Mouse (Mus musculus) spleen, embryonic (tissue): ENCODE results near the gene Hist4h4.
"Not testable (repeated sequence)": the region's sequence is repeated elsewhere in the genome, so short reads cannot be mapped to it uniquely, and the experiment has no call there.

ENCODE experiments used
- CTCF ChIA-PET: fragments of 350-600 bp; sonication (Branson Sonifier 250); formaldehyde crosslinking; loops from one replicate; lab custom pipeline; 2022; lab: Charles Lee

Gene Hist4h4

DNA sequence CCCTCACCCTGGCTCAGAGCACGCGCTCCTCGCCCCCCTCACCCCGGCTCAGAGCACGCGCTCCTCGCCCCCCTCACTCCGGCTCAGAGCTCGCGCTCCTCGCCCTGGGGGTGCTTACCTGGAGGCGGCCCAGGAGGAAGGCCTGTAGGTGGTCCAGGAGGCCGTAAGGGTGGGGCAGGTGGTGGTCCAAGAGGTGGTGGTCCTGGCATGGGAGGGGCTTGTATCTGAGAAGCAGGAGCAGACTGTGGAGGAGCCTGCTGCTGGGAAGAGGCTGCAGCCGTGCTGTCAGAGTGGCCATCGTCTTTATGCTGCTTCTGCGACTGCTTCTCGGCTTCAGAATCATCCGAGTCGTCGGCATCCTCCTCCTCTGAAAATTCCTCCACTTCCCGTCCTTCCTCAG lies 12.6 kb upstream of the Hist4h4 start:
- CTCF ChIA-PET: no interaction called here

DNA sequence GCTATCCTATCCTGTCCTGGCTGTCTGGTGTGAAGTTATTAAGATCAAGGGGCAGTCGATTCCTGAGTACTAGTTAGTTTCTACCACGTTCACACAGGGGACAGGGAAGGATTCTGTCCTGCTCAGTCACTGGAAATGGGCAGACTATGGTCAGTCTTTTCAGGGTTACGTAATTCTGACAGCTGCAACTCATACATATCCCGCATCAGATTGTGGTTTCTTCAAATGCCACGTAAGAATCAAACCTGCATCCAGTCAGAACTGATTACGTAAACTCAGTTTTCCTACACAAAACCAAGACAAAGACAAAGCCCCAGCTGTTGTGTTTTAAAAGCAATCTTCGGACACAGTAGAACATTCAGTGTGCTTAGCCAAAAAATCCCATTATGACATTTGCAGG lies 11.2 kb upstream of the Hist4h4 start:
- CTCF ChIA-PET: no interaction called here

DNA sequence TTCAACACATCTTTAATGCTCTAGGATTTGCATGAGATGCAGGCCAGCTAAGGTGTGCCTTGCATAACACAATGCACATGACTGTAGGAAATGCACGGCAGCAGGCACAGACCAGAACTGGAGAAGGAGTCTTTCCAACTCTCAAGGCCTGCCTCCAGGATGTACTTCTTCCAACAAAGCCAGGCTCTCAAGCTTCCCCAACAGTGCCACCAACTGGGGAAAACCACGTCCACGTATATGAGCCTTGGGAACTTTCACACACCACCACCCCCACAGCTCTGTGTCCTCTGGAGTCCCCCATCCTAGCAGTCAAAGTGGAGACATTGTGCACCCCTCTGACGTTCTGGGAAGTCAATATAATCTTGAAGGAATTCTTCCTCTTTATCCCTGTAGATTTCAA lies 8.9 kb upstream of the Hist4h4 start:
- CTCF ChIA-PET: no interaction called here

DNA sequence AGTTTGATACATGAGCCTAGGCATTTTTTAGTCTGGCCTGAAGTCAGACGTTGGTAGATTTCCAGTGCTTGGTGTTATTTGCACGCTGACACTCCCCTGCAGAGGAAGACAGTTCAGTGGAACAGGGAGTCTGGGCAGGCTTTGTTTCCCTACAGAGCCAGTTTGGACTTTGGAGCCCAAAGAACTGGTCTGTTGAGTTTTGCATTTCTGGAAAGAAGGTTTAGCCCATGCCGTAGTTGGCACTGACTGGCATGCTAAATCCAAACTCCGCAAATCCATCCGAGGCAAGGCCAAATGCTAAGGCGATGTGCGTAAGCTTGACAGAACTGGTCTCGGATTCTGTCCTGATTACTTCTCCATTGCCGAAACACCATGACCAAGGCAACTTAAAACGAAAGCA lies 7.0 kb upstream of the Hist4h4 start:
- CTCF ChIA-PET: interaction anchor here (0.7 kb wide), 1 partner anchor 9 kb away, joined by 3 read pairs; no protein-coding TSS in a partner anchor

DNA sequence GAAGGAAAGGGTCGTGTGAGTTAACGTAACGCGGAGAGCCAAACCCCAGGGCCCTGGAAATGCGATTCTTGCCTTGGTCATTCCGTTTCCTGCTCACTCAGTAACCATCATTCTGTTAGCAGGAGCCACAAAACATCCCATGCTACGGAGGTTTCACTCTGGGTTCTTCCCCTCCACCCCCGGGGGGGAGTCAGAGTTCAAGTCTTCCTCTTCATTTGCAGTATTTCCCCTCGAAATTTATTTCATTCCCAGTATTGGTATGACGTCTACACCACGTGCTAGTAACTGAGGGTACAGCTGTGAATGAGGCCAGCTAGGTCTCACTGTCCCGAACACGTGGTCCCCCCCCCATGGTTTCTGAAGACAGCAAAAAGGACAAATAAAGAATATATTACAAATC lies 5.5 kb upstream of the Hist4h4 start:
- CTCF ChIA-PET: no interaction called here

DNA sequence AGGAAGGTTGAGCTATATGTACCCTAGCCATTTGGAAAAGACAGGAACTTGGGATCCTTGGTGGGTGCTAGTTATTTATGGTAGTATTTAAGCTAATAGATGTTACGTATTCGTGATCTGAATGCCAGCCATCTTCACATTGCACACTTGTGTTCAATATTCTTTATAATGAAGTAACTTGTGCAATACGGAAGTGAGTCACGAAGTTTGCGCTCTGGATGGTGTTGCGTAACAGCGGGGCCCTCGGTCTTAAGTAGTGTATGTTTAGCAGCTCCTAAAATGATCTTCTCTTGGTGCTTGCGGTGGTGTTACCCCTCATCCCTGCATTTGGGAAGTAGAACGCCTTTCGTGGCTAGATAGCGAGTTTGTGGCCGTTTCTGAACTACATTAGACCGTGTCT lies 4.9 kb upstream of the Hist4h4 start:
- CTCF ChIA-PET: interaction anchor here (0.6 to 1.4 kb wide), 3 partner anchors 11 to 135 kb away, joined by 3 to 5 read pairs (median 3); no protein-coding TSS in a partner anchor

DNA sequence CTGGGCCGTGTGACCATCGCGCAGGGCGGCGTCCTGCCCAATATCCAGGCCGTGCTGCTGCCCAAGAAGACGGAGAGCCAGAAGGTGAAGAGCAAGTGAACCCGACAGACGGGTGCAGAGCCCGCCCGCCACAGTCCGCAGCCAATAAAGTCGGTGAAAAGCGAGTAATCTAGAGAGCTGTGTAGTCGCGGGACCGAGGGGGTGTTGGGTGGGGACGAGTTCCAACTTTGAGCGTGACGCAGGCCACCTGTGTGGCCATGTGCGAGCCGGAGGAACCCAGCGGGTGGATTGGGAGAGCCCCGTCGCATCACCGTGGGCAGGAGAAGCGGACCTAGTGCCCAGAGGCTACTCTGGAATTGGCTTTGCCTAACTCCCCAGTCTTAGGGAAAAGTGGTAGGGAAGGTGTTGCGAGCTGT lies 4.4 kb upstream of the Hist4h4 start:
- CTCF ChIA-PET: interaction anchor here (0.6 to 1.4 kb wide), 3 partner anchors 12 to 135 kb away, joined by 3 to 5 read pairs (median 3); no protein-coding TSS in a partner anchor

DNA sequence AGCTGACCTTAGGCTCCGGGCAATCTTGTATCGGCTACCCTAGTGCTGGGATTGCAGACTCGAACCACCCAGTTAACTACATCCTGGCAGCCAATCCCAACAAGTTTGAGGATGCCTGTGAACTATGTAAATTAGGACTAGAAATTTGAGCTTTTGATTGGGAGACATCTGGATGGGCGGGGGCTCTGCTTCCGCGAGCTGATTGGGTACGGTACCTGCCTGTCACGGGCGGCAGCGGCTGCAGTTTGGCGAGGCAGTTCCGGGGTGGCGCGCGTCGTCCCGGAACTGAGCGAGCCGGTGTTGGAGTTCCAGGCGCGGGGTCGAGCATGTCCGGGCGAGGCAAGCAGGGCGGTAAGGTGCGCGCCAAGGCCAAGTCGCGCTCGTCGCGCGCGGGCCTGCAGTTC lies 3.8 kb upstream of the Hist4h4 start, which contains the start of gene H2afj:
Gene H2afj, plus strand, starts transcription at position 231 of the 404 bp plus-strand sequence.
- CTCF ChIA-PET: interaction anchor here (1.1 to 1.4 kb wide), 2 partner anchors 12 to 17 kb away, joined by 3 to 5 read pairs; no protein-coding TSS in a partner anchor

DNA sequence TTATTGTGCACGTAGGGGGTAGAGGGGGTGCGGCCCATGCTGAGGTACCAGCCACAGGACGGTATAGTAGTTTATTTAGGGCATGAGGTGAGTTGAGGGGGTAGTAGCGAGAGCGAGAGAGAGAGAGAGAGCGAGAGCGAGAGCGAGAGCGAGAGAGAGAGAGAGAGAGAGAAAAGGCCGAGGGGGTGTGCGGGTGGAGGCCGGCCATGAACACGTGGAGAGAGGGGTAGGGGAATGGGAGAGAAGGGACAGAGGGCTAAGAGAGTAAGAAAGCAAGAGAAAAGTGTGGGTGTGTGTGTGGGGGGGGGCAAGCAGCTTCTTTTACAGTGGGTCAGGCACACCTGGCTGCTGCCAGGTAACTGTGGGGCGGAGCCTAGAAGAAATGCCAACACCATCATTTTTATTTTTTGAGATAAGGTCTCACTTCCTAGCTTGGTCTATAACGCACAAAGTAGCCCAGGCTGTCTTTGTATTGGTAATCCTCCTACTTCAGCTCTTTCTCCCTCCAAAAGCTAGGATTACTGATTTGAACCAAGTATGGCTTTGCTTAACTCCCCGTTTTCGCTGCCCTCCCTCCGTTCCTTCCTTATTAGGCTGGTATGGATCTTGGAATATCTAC lies 3.3 kb upstream of the Hist4h4 start:
- CTCF ChIA-PET: interaction anchor here (1.4 kb wide), 1 partner anchor 13 kb away, joined by 3 read pairs; no protein-coding TSS in a partner anchor

DNA sequence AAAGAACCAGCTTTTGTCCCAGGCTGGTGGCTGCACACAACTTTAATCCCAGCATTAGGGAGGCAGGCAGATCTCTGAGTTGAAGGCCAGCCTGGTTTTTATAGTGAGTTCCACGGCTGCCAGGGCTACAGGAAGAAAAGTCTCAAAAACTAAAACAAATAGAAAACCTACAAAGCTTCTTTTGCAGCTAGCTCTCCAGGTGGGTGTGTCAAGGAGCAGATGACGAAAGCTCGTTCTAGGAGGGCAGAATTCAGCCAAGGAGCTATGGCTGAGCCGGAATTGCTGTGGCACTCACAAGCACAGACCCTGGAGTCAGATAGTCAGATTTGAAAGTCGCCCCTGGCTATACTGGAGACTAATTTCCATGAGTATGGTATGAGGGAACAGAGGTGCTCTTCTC lies 2.6 kb upstream of the Hist4h4 start:
- CTCF ChIA-PET: no interaction called here

DNA sequence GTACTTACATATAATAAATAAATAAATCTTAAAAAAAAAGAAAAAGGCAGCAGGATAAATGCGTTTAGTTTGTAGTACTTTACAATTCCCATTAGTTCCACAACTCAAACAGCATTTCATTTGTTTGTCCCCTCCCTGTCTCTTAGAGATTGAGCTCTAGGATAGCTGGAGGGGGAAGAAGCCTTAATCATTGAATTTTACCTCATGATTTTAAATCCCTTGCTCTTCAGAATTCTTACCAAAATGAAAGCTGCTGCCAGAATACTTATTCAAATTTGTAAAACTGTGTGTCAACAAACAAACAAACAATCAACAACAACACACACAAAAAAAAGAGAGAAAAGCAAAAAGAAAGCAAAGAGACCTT lies 1.2 kb upstream of the Hist4h4 start:
- CTCF ChIA-PET: interaction anchor here (0.6 kb wide), 1 partner anchor 201 kb away, joined by 4 read pairs; no protein-coding TSS in a partner anchor

DNA sequence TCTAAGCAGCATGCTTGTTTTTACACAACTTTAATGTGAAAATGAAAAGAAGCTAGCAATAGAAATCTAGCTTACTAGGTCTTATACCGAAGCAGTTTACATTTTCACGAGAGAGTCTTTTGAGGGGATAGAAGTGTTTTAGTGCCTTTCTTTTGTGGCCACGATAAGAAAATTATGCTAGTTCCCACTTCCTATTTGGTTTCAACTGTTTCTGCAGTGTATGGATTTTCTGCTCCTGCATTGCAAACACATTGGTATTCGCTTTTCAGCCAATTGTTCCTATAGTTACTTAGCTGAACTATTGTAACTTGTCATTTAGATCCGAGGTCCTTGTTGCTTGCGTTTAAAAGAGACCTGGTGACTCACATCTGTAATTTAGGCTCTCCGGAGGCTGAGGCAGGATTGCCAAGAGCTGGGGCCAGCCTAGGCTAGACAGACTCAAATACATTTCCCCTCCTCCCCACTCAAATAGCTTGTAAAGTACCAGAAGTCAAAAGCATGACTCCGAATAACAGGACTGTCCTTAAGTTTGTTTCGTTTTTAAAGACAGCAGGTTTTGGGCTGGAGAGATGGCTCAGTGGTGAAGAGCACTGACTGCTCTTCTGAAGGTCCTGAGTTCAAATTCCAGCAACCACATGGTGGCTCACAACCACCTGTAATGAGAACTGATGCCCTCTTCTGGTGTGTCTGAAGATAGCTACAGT lies 642 bp upstream of the Hist4h4 start:
- CTCF ChIA-PET: interaction anchor here (0.7 kb wide), 2 partner anchors 8 to 1500 kb away, joined by 3 to 5 read pairs; no protein-coding TSS in a partner anchor

DNA sequence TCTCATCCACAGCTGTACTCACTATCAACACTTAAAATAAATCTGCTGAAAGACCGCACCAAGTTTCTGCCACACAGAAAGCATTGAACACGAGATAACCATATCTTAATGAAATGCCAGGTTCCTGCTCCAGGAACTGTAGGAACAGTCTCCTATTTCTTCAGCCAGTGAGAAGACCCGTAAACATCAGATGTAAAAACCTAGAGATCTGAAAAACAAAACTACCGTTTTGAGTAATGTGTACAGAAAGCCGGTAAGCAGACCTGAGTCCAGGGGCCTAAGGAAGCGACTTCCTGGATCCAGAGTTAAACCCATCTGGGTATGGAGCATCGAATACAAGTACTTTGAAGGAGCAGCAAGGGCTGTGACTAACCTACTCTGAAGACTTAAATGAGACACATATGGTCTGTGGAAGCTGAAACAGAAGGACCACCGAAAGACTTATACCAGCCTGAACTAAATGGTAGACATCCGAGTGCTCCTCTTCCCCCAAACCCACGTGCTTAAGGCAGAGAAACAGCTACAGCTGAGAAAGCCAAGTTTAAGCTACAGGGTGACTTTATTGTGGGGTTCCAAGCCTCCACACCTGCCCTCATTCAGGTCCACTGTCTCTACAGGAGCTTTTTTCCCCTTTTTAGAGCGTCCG lies 999 bp downstream of the Hist4h4 start:
- CTCF ChIA-PET: interaction anchor here (0.5 to 1.0 kb wide), 2 partner anchors 15 to 57 kb away, joined by 3 read pairs; no protein-coding TSS in a partner anchor

DNA sequence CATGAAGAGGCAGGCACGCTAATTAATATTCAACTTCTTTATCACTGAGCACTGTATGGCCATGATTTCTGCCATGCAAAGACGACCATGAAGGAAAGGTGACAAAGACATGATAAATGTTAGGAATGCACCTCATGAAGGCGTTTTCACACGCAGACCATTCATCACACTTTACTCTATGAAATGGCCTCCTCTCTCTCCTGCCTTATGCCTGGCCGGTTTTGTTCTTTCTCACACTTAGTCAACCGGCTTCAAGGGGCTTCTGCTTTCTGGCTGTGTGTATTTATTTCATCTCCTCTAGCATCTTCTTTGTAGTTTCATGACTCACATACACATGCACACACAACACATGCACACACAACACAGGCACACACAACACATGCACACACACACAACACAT lies 2.9 kb downstream of the Hist4h4 start:
- CTCF ChIA-PET: no interaction called here

DNA sequence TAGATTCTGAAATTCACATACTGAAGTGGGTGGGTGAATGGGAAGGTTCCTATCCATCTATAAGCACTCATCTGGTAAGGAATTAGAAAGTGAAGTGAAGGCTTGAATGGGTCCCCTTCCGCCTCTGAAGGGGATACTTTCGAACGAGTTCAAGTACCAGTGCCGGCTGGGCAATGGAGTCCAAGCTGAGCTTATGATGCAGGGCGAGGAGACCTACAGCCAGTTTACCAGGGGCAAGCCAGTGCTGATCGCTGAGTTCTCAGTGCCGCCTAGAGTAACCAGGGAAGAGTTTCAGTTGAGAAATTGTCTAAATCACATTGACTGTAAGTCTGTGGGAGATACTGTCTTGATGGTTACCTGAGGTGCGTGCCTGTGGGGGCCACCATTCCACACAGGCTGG lies 3.5 kb downstream of the Hist4h4 start:
- CTCF ChIA-PET: no interaction called here

DNA sequence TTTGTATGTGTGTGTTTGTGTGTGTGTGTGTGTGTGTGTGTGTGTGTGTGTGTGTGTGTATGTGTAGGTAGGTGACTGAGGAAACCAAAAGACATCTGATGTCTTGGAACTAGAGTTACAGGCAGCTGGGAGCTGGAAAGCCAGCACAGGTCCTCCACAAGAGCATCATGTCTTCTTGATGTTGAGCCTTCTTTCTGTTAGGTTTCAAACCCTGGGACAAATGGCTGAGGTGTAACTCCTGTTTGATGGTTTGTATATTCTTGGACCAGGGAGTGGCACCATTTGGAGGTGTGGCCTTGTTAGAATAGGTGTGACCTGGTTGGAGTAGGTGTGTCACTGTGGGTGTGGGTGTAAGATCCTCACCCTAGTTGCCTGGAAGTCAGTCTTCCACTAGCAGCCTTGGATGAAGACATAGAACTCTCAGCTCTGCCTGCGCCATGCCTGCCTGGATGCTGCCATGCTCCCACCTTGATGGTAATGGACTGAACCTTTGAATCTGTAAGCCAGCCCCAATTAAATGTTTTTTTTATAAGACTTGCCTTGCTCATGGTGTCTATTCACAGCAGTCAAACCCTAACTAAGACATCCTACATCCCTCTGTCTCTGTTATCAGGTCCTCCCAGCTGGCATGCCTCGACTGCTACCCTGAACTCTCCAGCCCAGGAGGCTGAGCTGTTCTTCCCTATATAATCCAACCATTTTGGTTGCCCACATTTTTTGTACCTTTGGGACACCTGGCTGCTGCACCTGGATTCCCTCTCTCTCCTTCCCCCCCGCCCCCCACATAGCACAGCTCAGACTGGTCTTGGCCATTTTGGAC lies 6.1 kb downstream of the Hist4h4 start:
- CTCF ChIA-PET: not testable (repeated sequence)

DNA sequence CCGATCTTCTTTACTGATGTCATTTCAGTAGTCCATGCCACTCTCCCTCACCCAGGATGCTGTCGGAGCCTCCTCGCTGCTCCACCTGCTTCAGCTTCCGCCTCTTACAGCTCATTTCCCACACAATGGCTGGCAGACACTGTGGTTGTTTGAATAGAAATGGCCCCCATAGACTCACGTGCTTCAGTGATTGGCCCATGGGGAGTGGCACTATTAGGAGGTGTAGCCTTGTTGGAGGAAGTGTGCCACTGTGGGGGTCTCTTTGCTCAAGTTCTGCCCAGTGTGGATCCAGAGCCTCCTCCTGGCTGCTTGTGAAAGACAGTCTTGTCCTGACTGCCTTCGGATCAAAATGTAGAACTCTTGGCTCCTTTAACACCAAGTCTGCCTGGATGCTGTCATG lies 8.4 kb downstream of the Hist4h4 start:
- CTCF ChIA-PET: no interaction called here

DNA sequence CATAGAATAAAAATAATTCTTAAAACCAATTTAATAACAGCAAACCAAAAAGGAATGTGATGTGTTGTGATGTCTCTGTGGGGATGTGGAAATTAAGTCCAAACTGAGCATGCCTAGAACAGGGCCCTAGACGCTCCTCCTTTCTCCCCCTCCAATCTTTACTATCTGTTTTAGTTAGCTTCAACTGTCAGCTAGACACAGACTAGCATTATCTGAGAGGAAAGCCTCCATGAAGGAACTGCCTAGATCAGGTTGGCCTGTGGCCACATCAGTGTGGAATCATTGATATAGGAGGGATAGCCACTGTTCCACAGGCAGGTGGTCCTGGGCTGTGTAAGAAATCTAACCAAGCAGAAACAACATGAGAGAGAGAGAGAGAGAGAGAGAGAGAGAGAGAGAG lies 9.1 kb downstream of the Hist4h4 start:
- CTCF ChIA-PET: no interaction called here

DNA sequence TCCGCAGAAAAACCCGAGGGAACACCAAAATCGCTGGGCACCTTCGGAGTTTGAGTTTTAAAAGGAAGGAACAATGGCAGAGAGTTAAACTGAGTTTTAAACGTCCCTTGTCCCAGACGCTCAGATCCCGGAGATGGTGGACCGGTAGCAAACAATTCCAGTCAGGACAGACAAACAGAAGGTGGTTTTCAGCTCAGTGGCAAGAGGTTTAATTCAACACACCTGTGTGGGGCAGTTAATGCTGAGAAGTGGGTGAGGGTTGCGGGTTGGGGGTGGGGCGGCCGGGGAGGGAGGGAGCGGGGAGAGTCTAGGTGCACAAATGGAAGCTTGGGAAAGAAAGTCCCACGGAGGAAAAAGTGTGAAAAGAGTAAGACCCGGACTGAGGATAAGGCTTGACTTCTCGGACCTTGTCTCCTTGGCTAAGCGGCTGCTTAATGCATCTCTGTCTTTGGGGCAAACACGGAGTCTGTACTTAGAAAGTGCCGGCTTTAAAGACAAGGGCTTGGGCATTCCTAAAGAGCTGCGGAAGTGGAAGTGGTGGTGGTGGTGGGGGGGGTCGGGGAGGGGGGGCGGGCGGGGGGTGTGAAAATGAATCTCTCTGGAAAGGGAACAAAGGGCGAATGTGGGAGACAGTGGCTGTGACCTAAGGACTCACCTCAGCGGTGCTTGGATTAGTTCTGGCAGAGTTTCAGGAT lies 10.2 kb downstream of the Hist4h4 start:
- CTCF ChIA-PET: no interaction called here

DNA sequence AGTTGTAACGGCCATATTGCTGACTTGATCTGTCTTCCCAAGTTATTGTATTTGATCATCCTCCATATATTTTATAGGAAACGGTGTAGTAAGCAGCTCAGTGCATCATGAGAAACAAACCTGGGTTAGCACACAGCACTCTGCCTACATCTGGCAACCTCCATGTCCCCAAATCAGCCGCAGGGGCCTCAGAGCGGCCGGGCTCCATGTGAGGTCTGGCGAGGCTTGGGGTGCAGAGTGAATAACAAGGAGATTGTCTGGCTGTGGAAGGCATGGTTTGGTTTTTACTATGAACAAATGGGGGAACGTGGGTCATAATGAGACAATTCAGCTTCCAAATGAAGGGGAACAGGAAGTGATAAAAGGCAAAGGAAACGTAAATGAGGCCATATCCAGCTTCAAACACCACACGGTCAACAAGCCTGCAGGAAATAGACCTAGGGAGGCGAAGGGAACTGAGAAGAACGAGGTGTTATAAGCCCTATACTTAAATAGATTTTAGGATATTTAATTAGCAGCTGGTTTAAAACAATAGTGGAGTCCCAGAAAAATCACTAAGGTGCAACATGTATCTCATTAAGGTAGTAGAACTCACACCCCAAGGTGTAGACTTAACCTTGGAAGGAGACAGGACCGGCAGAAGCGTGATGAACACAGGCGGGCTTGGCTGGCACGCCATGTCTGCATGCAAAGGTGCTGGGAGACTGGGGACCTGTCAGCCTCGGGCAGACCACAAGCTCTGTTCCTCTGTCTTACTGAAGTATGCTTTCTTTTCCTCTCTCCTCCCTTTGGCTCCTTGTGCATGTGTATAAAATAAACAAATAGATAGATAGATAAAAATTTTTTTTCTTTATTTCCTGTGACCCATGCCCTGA lies 11.1 kb downstream of the Hist4h4 start:
- CTCF ChIA-PET: no interaction called here
